Mouse (Mus musculus) embryonic fibroblast, embryonic 13.5 days (primary cell): ENCODE results near the gene Zfp715. TPM values are rescaled to one million over a fixed set of nuclear protein-coding genes. Genes with fewer than 3 reads are reported as not detected.
"Not testable (repeated sequence)": the region's sequence is repeated elsewhere in the genome, so short reads cannot be mapped to it uniquely, and the experiment has no call there.

ENCODE experiments used
- H3K27ac ChIP-seq: 2 replicates; pipeline ENCODE4 v1.5.1; 2012; ENCODE audit warnings: low read length, control low read depth, inconsistent platforms; ENCODE audit not compliant: insufficient read depth
- H3K4me1 ChIP-seq: 2 replicates; pipeline ENCODE4 v1.6.1; 2011; ENCODE audit warnings: low read length; ENCODE audit not compliant: control insufficient read depth, insufficient read depth
- H3K4me3 ChIP-seq: 2 replicates; pipeline ENCODE4 v1.5.1; 2011; ENCODE audit warnings: mild to moderate bottlenecking, control low read depth, low read length; ENCODE audit not compliant: insufficient read depth
- CTCF ChIP-seq: IDR thresholded peaks from 2 replicates; pipeline ENCODE4 v1.5.1; 2011; ENCODE audit warnings: mild to moderate bottlenecking, control low read depth, low read length, moderate library complexity, borderline replicate concordance; ENCODE audit not compliant: insufficient read depth
- POLR2A ChIP-seq: IDR thresholded peaks from 2 replicates; pipeline ENCODE4 v1.6.1; 2011; ENCODE audit warnings: low read depth, mild to moderate bottlenecking, control low read depth, low read length, moderate library complexity
- polyA plus RNA-seq: library from polyadenylated mRNA; stranded (reverse); fragments of >200 nt; gene quantifications from 2 replicates; pipeline ENCODE4 v1.2.4, GENCODE M21; 2011; ENCODE audit warnings: low read depth; ENCODE audit not compliant: missing spikeins, insufficient read length

The Zfp715 gene
- polyA plus RNA-seq, 1 experiment: 19.4 TPM

GRCm38 (mm10) chr7:43311632-43312031 is 1.5 kb downstream of the Zfp715 start:
- H3K4me3 ChIP-seq: peak overlapping the region; percentile 92
- TF ChIP-seq CTCF (no peak), POLR2A (no peak)

GRCm38 (mm10) chr7:43309069-43309468 is 4.0 kb downstream of the Zfp715 start:
- H3K27ac ChIP-seq: no peak overlapping the region
- H3K4me1 ChIP-seq: peaks cover 3% of the 10 kb centered on the region
- TF ChIP-seq POLR2A: no peak
- no peak for TF ChIP-seq CTCF
- no peak overlapping the region for H3K4me3 ChIP-seq

More at GRCm38 (mm10) chr7:43311632-43312031, 1.5 kb downstream of the Zfp715 start:
- no peak overlapping the region for H3K27ac ChIP-seq
- no peaks in the 10 kb centered on the region for H3K4me1 ChIP-seq

- Histone ChIP-seq H3K27ac (0 out of 2 replicates have a peak overlapping the region, but pooled peaks have one; percentile 29), H3K4me1 (peaks cover 3% of the 10 kb centered on the region), H3K4me3 (no peak overlapping the region)
- TF ChIP-seq CTCF (no peak), POLR2A (no peak)
Observed at GRCm38 (mm10) chr7:43305235-43305634, 7.9 kb downstream of the Zfp715 start.

GRCm38 (mm10) chr7:43291524-43291923 is 21.6 kb downstream of the Zfp715 start:
- H3K4me3 ChIP-seq: no peak overlapping the region
- TF ChIP-seq POLR2A: no peak
- no peak for TF ChIP-seq CTCF
- H3K4me1 ChIP-seq: no peaks in the 10 kb centered on the region
- no peak overlapping the region for H3K27ac ChIP-seq

GRCm38 (mm10) chr7:43282859-43283595 is 30.1 kb downstream of the Zfp715 start:
- H3K4me3 ChIP-seq: no peak overlapping the region
- no peak for TF ChIP-seq POLR2A
- TF ChIP-seq CTCF: peak; percentile 72

GRCm38 (mm10) chr7:43282459-43282858 is 30.6 kb downstream of the Zfp715 start:
- TF ChIP-seq POLR2A (no peak), CTCF (no peak)
- Histone ChIP-seq H3K27ac (no peak overlapping the region), H3K4me3 (no peak overlapping the region)

More at GRCm38 (mm10) chr7:43282859-43283595, 30.1 kb downstream of the Zfp715 start:
- H3K27ac ChIP-seq: no peak overlapping the region
- H3K4me1 ChIP-seq: no peaks in the 10 kb centered on the region

GRCm38 (mm10) chr7:43277401-43277800 is 35.7 kb downstream of the Zfp715 start:
- no peaks in the 10 kb centered on the region for H3K4me1 ChIP-seq
- no peak for TF ChIP-seq POLR2A
- TF ChIP-seq CTCF: no peak

More at GRCm38 (mm10) chr7:43282459-43282858, 30.6 kb downstream of the Zfp715 start:
- H3K4me1 ChIP-seq: no peaks in the 10 kb centered on the region

GRCm38 (mm10) chr7:43276178-43276577 is 36.9 kb downstream of the Zfp715 start:
- not testable (repeated sequence) for H3K4me3 ChIP-seq, H3K27ac ChIP-seq, H3K4me1 ChIP-seq

More at GRCm38 (mm10) chr7:43277401-43277800, 35.7 kb downstream of the Zfp715 start:
- Histone ChIP-seq H3K27ac (no peak overlapping the region), H3K4me3 (no peak overlapping the region)

- Histone ChIP-seq H3K4me3 (no peak overlapping the region), H3K4me1 (no peaks in the 10 kb centered on the region), H3K27ac (no peak overlapping the region)
- TF ChIP-seq POLR2A (no peak), CTCF (no peak)
Observed at GRCm38 (mm10) chr7:43273476-43273875, 39.6 kb downstream of the Zfp715 start.

GRCm38 (mm10) chr7:43267359-43267758 is 45.7 kb downstream of the Zfp715 start:
- not testable (repeated sequence) for H3K4me3 ChIP-seq, H3K27ac ChIP-seq, H3K4me1 ChIP-seq

GRCm38 (mm10) chr7:43253540-43253939 is 59.6 kb downstream of the Zfp715 start:
- no peak overlapping the region for H3K27ac ChIP-seq
- no peaks in the 10 kb centered on the region for H3K4me1 ChIP-seq
- TF ChIP-seq CTCF: no peak
- TF ChIP-seq POLR2A: no peak
- H3K4me3 ChIP-seq: no peak overlapping the region

GRCm38 (mm10) chr7:43250718-43251117 is 62.4 kb downstream of the Zfp715 start:
- H3K4me1 ChIP-seq, H3K4me3 ChIP-seq, H3K27ac ChIP-seq: not testable (repeated sequence)
